Mouse (Mus musculus): ENCODE results near the gene Tcf7l2. TPM values are rescaled to one million over a fixed set of nuclear protein-coding genes. Genes with fewer than 3 reads are reported as not detected.

The Tcf7l2 gene
- total RNA-seq, 2 experiments from 2014 or later, result 2.9 to 9.3 TPM

DNA sequence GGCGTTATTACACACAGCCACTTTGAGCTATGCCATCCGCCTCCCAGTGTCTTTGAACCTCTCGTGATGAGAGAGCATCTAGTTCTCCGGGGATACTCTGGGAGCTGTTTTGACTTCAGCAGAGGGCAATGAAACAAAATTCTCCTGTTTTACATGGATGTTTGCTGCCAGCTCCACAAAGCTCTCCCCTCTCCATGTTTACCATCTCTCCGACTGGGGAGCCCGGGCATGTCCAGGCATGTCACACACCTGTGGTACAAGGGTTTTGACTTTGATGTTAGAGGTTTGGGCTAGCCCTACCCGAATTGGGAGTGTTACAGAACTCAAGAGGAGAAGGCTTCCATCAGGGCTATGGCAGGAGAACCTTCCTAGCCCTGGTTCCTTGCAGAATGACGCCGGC, 234.5 kb downstream of the Tcf7l2 start:
- no peak for ATAC-seq (replicated peaks; ENCODE audit: poor library complexity, severe bottlenecking)

Data from granulocyte monocyte progenitor cell, adult 5-6 weeks (primary cell).